Mouse (Mus musculus) erythroblast, embryonic 14.5 days (primary cell): ENCODE results near the gene Pccb.

ENCODE experiments used
- GATA1 ChIP-seq: IDR thresholded peaks from 2 replicates; pipeline ENCODE4 v1.6.1; 2012; ENCODE audit warnings: low read length, inconsistent platforms, mixed read lengths
- TAL1 ChIP-seq: IDR thresholded peaks from 3 replicates; pipeline ENCODE4 v1.6.1; 2012; ENCODE audit warnings: low read length, inconsistent platforms, mixed read lengths

GRCm38 (mm10) chr9:100984381-100985310 is 50.1 kb downstream of the Pccb start:
- TF ChIP-seq TAL1: no peak
- TF ChIP-seq GATA1: no peak
